Mouse (Mus musculus): ENCODE measurements around the gene Syn3. TPM values are rescaled to one million over a fixed set of nuclear protein-coding genes. Genes with fewer than 3 reads are reported as not detected.
A peak's percentile ranks its signal among the peaks of the same experiment; 100 is the strongest.
"Not testable (repeated sequence)": the region's sequence is repeated elsewhere in the genome, so short reads cannot be mapped to it uniquely, and the experiment has no call there.

Syn3 gene
- total RNA-seq, 2 experiments from 2014 or later, result 5.0 to 6.8 TPM

- no peak for DNase-seq (ENCODE audit: low spot score in 2 of 2)
Observed at GRCm38 (mm10) chr10:86062261-86063017, 436.3 kb downstream of the Syn3 start.

GRCm38 (mm10) chr10:86060267-86060666 lies 438.4 kb downstream of the Syn3 start:
- no peak for DNase-seq (ENCODE audit: low spot score in 2 of 2)

GRCm38 (mm10) chr10:86057712-86058111 lies 441.0 kb downstream of the Syn3 start:
- DNase-seq (ENCODE audit: low spot score in 2 of 2), result no peak

- no peak for DNase-seq (ENCODE audit: low spot score in 2 of 2)
Observed at GRCm38 (mm10) chr10:86057286-86057685, 441.4 kb downstream of the Syn3 start.

- DNase-seq (ENCODE audit: low spot score in 2 of 2), result no peak
Observed at GRCm38 (mm10) chr10:86056297-86056903, 442.3 kb downstream of the Syn3 start.

- DNase-seq (ENCODE audit: low spot score in 2 of 2), result no peak
Observed at GRCm38 (mm10) chr10:86052818-86053522, 445.7 kb downstream of the Syn3 start.

- DNase-seq (ENCODE audit: low spot score in 2 of 2), result no peak
Observed at GRCm38 (mm10) chr10:86050522-86050921, 448.2 kb downstream of the Syn3 start.

- DNase-seq (ENCODE audit: low spot score in 2 of 2), result no peak
Observed at GRCm38 (mm10) chr10:86047786-86048185, 450.9 kb downstream of the Syn3 start.

- no peak for DNase-seq (ENCODE audit: low spot score in 2 of 2)
Observed at GRCm38 (mm10) chr10:86046371-86046770, 452.3 kb downstream of the Syn3 start.

GRCm38 (mm10) chr10:86044066-86044465 lies 454.6 kb downstream of the Syn3 start:
- DNase-seq (ENCODE audit: low spot score in 2 of 2), result no peak

GRCm38 (mm10) chr10:86043651-86044050 lies 455.0 kb downstream of the Syn3 start:
- no peak for DNase-seq (ENCODE audit: low spot score in 2 of 2)

- DNase-seq (ENCODE audit: low spot score in 2 of 2), result no peak
Observed at GRCm38 (mm10) chr10:86034007-86034728, 464.5 kb downstream of the Syn3 start.

GRCm38 (mm10) chr10:86032517-86032916 lies 466.2 kb downstream of the Syn3 start:
- no peak for DNase-seq (ENCODE audit: low spot score in 2 of 2)

GRCm38 (mm10) chr10:86030743-86031142 lies 468.0 kb downstream of the Syn3 start:
- DNase-seq (ENCODE audit: low spot score in 2 of 2), result no peak

- DNase-seq (ENCODE audit: low spot score in 2 of 2), result not testable (repeated sequence)
Observed at GRCm38 (mm10) chr10:86026807-86027206, 471.9 kb downstream of the Syn3 start.

- no peak for DNase-seq (ENCODE audit: low spot score in 2 of 2)
Observed at GRCm38 (mm10) chr10:86026354-86026753, 472.3 kb downstream of the Syn3 start.

GRCm38 (mm10) chr10:86025906-86026305 lies 472.8 kb downstream of the Syn3 start:
- DNase-seq (ENCODE audit: low spot score in 2 of 2), result no peak

- DNase-seq (ENCODE audit: low spot score in 2 of 2), result no peak
Observed at GRCm38 (mm10) chr10:86023149-86023548, 475.5 kb downstream of the Syn3 start.

GRCm38 (mm10) chr10:86022474-86022816 lies 476.3 kb downstream of the Syn3 start:
- DNase-seq (ENCODE audit: low spot score in 2 of 2), result no peak

- DNase-seq (ENCODE audit: low spot score in 2 of 2), result peak; percentile 82 to 84
Observed at GRCm38 (mm10) chr10:86021749-86022473, 476.8 kb downstream of the Syn3 start, which contains the start of gene Fbxo7. Gene Fbxo7, plus strand, starts transcription at chr10:86021972.

GRCm38 (mm10) chr10:86021408-86021748 lies 477.3 kb downstream of the Syn3 start:
- no peak for DNase-seq (ENCODE audit: low spot score in 2 of 2)

All from adrenal gland, postnatal 4 days (tissue).